19 mouse cellular contexts compared by ENCODE assay signal in the genomic region with DNA sequence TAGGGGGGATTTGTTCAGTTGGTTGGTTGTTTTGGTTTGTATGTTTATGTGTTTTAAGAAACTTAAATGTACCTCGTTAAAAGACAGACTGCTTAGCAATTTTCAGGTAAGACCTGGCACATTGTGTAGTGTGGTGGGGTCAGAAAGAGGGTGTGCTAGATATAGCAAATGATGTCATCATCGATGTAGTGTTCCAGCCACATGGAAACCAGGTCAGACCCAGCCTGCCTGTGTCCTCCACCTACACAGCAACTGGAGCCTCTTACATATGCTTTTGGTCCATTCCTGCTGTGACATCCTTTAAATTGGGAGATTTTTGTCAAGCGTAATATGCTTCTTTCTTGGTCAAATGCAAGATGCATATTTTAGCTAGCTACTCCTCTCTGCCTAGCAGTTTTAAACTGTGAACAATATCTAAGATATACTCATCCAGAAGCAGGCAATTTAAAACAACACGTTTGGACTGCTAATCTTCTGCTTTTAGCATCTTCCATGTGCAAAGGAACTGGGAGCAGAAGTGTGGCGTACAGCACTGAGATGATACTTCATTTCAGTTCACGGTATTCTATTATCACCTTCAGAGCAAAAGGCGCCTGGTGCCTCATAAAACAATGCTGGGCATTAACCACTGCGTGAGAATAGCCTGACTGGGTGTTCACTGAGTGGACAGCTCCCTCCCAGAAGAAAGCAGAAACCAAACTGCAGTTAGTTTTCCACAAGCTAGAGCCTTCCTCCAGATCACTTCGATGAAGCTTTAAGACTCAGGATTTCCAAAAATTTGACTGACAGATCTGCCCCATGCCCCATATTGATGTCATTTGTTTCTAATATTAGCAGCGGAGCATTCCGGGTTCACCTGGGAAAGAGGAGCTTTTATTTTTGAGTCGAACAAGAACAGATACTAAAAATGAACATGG.
DNase-seq lines count a peak whose midpoint lies in the region; ATAC-seq lines count a peak whose summit lies in the region.
"Had no signal": no experiment of that assay in that cellular context is flagged by ENCODE, and none has a peak within 500 bp of the region (broad histone marks: within the 10 kb centered on the region; RNA-seq: fewer than 3 reads in every experiment).

No protein-coding gene starts in this region.

- no peaks in the 10 kb centered on the region for H3K36me3 ChIP-seq in heart, embryonic 16.5 days (ENCODE audit: control insufficient read depth, insufficient read depth)
- H3K36me3 ChIP-seq: embryonic facial prominence, embryonic 10.5 days; G1E; heart, embryonic 10.5 days; hindbrain, embryonic 13.5 days; intestine, embryonic 15.5 days; neural tube, embryonic 12.5 days had no signal

- H3K9ac ChIP-seq in heart, embryonic 16.5 days (ENCODE audit: low read length) = no peak overlapping the region
- H3K9ac ChIP-seq: hindbrain, embryonic 13.5 days; intestine, embryonic 15.5 days; liver, postnatal 0 days; neural tube, embryonic 12.5 days had no signal

- ATAC-seq in cerebellum, adult (ENCODE audit: insufficient number of reproducible peaks, low FRiP score, low TSS enrichment) = peak; percentile 94
- ATAC-seq in heart, embryonic 16.5 days (replicated peaks; ENCODE audit: extremely low read depth, insufficient read depth, low FRiP score) = no peak
- ATAC-seq: CD4-positive, CD25-positive, alpha-beta regulatory T cell, adult 4 months; forebrain, embryonic 14.5 days; intestine, embryonic 15.5 days; liver, postnatal 0 days had no signal

- H3K27ac ChIP-seq in heart, embryonic 16.5 days (ENCODE audit: low read length) = no peak overlapping the region
- H3K27ac ChIP-seq: embryonic facial prominence, embryonic 10.5 days; heart, embryonic 10.5 days; hindbrain, embryonic 13.5 days; intestine, embryonic 15.5 days; neural tube, embryonic 12.5 days had no signal

- no peaks in the 10 kb centered on the region for H3K4me1 ChIP-seq in heart, embryonic 16.5 days (ENCODE audit: control insufficient read depth, insufficient read depth, low read length)
- H3K4me1 ChIP-seq: embryonic facial prominence, embryonic 10.5 days; heart, embryonic 10.5 days; hindbrain, embryonic 13.5 days; intestine, embryonic 15.5 days; neural tube, embryonic 12.5 days had no signal

- no peaks in the 10 kb centered on the region for H3K9me3 ChIP-seq in heart, embryonic 16.5 days (replicated peaks; ENCODE audit: control insufficient read depth, low read length)
- H3K9me3 ChIP-seq: embryonic facial prominence, embryonic 10.5 days; G1E; heart, embryonic 10.5 days; hindbrain, embryonic 13.5 days; intestine, embryonic 15.5 days; neural tube, embryonic 12.5 days had no signal

- H3K4me2 ChIP-seq in heart, embryonic 16.5 days (ENCODE audit: low read depth, low read length) = peak overlapping the region; percentile 23; the same call in 1 of the 2 replicates
- H3K4me2 ChIP-seq: hindbrain, embryonic 13.5 days; intestine, embryonic 15.5 days; neural tube, embryonic 12.5 days had no signal

- WGBS in heart, embryonic 16.5 days = 56% methylated on average over 12 of the region's 12 CpGs

- no peak overlapping the region for H3K4me3 ChIP-seq in heart, embryonic 16.5 days (ENCODE audit: low read length)
- H3K4me3 ChIP-seq: embryonic facial prominence, embryonic 10.5 days; heart, embryonic 10.5 days; hindbrain, embryonic 13.5 days; intestine, embryonic 15.5 days; neural tube, embryonic 12.5 days had no signal

- no peaks in the 10 kb centered on the region for H3K27me3 ChIP-seq in heart, embryonic 16.5 days (ENCODE audit: control insufficient read depth, insufficient read depth, low read length)
- H3K27me3 ChIP-seq: hindbrain, embryonic 13.5 days; intestine, embryonic 15.5 days; neural tube, embryonic 12.5 days had no signal

- no peak for DNase-seq in cerebellum, postnatal 4 days (ENCODE audit: low spot score in 2 of 2)
- no peak for DNase-seq in heart, adult 18-20 months
- DNase-seq in right cerebral cortex, postnatal 36 days (ENCODE audit: low spot score in 2 of 2) = peak; percentile 27 to 32
- DNase-seq in right cerebral cortex, postnatal 10 days (ENCODE audit: low spot score in 2 of 2) = no peak
- DNase-seq in lung, postnatal 10 days = no peak
- no peak for DNase-seq in gastrocnemius, postnatal 10 days
- DNase-seq: gastrocnemius, postnatal 36 days; liver; liver, postnatal 0 days had no signal

Comparison
In these comparisons a context has a peak if more than half of its experiments do, and no peak if none do; other contexts are left out.
1. DNase-seq: peak in right cerebral cortex, postnatal 36 days (2 of 2); none in cerebellum, postnatal 4 days (0 of 2), heart, adult 18-20 months (0 of 2), right cerebral cortex, postnatal 10 days (0 of 2), lung, postnatal 10 days (single experiment) and gastrocnemius, postnatal 10 days (single experiment).